Mouse (Mus musculus) WW6 (cell line): ENCODE results near the gene Hdhd5.

Experiments used
- DNase-seq: peaks from one replicate; pipeline ENCODE4 v3.0.0-alpha.2; 2013; ENCODE audit warnings: low read depth, low spot score

Gene Hdhd5

DNA sequence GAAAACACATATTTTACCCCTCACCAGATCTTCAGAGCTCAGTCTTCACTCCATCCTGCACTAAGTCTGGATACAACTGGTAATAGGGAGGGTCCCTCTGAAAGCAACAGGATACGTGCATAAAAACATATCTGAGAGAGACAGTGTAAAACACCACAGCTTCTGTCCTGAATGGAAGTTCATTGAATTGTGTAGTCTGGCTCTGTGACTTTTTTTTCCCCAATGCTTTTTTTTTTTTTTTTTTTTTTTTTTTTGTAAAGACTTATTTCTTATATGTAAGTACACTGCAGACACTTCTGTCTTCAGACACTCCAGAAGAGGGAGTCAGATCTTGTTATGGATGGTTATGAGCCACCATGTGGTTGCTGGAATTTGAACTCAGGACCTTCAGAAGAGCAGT lies 1.5 kb upstream of the Hdhd5 start:
- DNase-seq, result no peak

DNA sequence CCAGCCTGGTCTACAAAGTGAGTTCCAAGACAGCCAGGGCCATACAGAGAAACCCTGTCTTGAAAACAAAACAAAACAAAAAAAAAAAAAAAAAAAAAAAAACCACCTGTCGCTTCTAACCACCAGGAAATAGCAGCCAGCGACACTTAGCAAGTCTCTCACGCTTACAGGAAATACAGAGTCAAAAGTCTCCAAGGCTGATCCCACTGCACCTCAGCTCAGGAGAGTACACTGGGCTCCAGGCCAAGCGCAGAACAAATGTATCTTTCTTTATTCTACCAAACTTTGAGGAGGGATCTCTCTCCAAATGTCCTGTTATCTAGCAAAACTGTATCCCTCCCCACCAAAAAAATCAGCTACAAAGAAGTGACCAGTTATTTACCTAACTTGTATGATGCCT lies 2.0 kb downstream of the Hdhd5 start:
- no peak for DNase-seq

DNA sequence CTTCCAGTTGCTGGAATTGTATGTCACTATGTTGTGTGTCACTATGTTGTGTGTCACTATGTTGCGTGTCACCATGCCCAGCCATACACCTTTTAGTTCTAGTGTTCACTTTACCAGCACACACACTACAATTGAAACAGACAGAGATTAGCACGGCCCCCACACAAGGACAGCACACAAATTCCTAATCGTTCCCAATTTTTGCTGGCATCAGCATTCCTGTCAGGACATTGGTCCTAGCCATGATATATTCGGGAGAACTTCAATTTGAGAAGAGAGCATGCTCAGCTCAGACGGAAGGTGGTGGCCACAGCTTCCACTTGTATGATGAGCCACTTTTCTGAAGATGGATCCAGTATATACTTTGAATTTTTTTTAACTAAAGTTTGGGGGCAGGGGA lies 6.3 kb downstream of the Hdhd5 start:
- DNase-seq, result no peak

DNA sequence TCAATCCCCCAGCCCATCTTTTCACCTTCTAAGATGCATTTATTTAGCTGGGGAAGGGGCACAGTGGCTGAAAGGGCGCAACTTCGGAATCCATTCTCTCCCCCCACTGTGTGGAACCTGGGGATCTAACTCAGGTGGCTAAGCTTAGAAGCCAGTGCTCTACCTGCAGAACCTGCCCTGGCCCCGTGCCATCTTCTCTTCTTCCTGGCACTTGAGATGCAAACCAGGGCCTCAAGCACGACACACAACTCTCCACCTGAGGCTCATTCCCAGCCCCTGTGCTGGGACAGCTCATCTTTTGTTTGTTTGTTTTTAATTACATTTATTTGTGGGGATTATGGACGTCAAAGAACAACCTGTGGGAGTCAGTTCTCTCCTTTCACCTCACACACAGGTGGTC lies 11.5 kb downstream of the Hdhd5 start:
- no peak for DNase-seq

GRCm38 (mm10) chr6:120517311-120517710 lies 13.8 kb downstream of the Hdhd5 start:
- DNase-seq, result no peak

DNA sequence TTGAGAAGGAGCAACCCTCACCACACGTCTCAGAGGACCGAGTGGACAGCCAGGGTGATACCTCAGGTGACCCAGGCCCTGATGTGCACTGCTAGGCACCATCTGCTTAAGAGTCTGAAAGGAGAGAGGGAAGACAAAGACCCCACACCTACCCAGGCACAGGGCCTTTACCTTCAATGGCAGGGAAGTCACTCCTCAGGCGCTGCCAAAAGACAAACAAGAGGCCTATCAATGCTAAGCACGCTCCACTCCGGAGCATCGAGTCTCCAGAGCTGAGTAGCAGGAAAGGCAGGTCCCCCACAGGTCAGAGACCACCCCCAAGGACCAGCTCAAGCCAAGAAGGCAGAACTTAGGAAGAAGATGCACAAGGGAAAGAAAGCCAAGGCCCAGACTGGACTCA lies 14.2 kb downstream of the Hdhd5 start:
- DNase-seq, result no peak

DNA sequence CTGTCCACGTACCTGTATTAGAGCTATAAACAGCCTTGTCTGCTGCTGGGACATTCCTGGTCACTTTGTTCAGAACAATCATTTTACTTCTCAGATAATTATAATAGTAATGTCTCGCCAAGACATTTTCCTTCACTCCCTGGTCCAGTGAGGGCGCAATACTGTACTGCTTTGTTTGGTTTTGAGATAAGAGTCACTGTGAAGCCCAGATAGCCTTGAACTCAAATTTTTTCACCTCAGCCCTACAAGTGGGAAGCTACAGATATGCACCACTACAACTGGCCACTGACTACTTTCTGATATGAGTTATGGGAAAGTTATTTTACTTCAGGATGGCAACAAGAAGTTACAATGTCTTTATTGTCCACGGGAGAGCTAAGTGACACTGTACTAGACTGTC lies 14.7 kb downstream of the Hdhd5 start:
- no peak for DNase-seq

- no peak for DNase-seq
Measured at GRCm38 (mm10) chr6:120511212-120511611, 19.9 kb downstream of the Hdhd5 start.

DNA sequence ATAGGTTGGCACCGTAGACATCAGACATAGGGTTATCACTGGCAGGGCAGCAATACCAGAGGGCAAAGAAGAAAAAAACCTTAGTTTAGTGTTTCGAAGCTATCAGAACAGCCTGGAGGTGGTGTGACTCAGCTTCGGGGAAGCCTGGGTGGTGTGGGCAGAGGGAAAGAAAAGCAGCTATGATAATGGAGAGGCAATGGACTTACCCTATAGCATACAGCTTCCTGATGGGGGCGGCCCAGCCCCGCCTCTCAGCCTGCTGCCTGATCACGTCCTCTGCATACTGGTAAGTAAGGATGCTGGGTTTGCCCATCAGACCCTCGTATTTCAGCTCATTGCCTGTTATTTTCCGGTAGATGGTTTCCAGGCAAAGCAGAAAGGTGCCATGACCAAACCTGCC lies 20.7 kb downstream of the Hdhd5 start:
- no peak for DNase-seq

DNA sequence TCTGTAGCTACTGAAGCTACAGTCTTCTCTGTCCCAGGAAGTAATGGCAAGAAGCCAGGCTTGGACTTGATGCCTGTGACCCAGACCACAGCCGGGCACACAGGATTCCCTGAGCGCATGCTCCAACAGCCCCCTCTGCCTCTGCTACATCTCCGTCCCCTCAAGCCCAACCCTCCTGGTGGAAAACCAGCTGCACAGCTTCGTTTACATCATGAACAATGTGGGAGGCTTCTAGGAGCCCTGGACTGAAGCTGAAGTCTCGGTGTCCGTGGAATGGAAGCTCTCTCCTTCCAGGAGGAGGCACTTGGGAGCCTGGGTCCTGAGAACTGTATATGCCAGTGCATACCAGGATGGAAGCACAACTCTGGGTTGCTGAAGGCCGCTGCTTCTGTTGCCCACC lies 21.1 kb downstream of the Hdhd5 start:
- DNase-seq, result no peak

- DNase-seq, result no peak
Measured at GRCm38 (mm10) chr6:120508645-120509044, 22.5 kb downstream of the Hdhd5 start.

DNA sequence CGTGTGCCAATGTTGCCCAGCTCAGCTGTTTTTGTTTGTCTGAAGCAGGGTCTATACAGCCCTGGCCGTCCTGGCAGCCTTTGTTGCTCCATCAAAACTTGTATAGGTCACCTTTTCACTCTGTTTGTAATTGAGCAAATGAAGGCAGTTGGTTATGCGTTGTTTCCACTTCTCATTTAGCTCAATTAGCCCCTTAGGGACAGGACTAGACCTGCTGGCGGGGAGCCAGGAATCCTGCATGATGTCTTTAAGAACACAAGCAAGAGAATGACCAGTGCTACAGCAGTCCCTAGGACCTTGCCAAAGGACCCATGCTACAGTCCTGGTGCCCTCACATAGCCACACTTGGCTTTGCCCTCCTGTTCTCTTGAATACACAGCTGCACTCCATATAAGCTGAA lies 25.6 kb downstream of the Hdhd5 start:
- DNase-seq, result no peak

GRCm38 (mm10) chr6:120504051-120504450 lies 27.1 kb downstream of the Hdhd5 start:
- no peak for DNase-seq

DNA sequence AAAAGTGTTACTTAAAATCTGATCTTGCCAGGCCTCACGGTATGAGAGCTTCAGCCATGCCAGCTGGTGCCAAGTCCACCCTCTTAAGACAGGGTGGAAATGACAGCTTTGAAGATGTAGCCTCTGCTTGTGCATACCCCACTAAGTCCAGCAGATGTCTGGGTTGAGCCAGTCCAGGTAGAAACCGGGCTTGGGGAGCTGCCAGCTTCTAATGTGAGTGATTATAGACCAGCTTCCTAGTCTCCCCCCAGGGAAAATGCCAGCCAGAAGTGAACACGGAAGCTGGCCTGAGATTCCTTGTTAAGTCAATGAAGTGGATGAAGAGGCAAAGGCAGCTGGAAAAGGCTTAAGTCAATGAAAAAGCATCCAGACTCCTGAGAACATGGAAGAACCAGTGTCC lies 34.6 kb downstream of the Hdhd5 start:
- DNase-seq, result no peak

GRCm38 (mm10) chr6:120493374-120494181 lies 37.5 kb downstream of the Hdhd5 start, which contains the start of gene Tmem121b:
Gene Tmem121b (minus strand): TSS chr6:120493807.
- no peak for DNase-seq

- no peak for DNase-seq
Measured at GRCm38 (mm10) chr6:120492499-120493373, 38.4 kb downstream of the Hdhd5 start.

DNA sequence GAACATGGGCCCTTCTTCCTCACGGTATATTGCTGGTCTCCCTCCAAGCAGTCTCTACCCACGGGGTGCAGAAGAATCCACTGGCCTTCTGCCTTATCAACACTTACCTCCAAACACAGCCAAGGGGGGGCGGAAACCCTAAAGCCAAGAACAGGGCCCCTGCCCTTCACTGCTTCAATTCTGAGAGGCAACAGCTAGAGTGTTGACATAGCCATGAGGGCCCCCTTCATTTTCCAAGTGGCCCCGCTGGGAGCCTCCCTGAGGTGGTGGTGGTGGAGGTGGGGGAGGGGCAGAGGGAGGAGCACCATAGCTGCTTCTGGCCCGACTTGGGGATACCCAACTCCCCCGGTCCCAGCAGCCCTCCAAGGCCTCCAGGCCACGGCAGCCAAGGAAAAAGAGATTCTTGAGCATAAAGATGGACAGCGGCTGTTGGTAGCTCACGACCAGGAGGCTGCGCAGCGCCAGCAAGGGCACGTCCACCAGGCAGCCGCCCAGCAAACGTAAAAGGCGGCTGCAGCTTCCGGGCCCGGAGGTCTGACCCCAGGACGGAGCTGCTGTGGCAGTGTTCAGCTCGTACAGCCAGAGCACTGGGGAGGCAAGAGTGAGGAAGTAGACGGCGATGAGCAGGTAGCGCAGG lies 39.1 kb downstream of the Hdhd5 start:
- DNase-seq, result no peak

DNA sequence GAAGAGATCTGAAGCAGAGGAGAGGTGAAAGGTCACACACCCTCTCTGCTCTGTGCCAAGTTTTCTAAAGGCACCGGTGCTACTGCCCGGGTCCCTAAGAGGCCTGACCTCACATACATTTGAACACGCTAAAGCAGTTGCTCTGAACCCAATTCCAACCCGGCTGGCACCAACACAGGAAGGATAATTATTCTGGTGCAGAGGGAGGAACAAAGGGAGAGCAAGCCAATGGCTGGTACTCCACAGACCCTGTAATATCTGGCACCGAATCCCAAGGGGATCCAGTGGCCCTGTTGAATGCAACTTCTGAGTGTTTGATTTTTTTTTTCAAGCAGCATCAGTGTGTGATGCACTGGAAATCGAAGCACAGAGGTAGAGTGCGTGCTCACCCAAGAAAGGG lies 40.1 kb downstream of the Hdhd5 start:
- no peak for DNase-seq

- no peak for DNase-seq
Measured at GRCm38 (mm10) chr6:120489461-120489860, 41.7 kb downstream of the Hdhd5 start.

- no peak for DNase-seq
Measured at GRCm38 (mm10) chr6:120488647-120489046, 42.5 kb downstream of the Hdhd5 start.

DNA sequence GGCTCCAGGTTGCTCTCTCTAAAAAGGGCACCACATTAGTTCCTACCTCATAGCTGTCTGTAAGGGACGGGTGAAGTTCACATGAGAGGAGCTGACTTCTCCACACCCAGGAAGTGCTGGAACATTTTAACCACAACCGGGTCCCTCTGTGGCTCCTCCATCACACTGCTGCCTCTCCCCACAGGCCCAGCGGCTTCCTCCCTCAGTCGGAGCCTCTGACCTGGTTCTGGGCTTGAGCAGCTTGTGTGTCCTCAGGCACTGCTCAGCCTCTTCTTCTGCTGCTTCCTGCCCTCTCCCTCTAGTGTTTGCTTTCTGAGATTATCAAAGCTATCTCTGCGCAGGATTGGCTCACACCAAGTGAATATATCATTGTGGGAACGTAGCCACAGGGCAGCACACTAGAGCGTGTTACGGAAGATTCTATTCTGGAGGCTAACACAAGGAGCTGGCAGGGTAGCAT lies 45.0 kb downstream of the Hdhd5 start:
- no peak for DNase-seq

- no peak for DNase-seq
Measured at GRCm38 (mm10) chr6:120485038-120485437, 46.1 kb downstream of the Hdhd5 start.
